Mouse (Mus musculus): ENCODE results near the gene Pdzd3.

The Pdzd3 gene

GRCm38 (mm10) chr9:44199166-44199565 is 52.1 kb downstream of the Pdzd3 start:
- DNase-seq: no peak
